Mouse (Mus musculus) frontal cortex, postnatal 25 days (tissue): Measurements from ENCODE around the gene Clpp.
A peak's percentile ranks its signal among the peaks of the same experiment; 100 is the strongest.

Experiments
- DNase-seq, 2 experiments: peaks; one replicate each; pipeline ENCODE4 v3.0.0; 2022; ENCODE audit warnings: low spot score in 2 of 2

Clpp gene

GRCm38 (mm10) chr17:56990115-56990746 lies at the start of gene Clpp:
TSS of gene Clpp (plus strand) at chr17:56990305.
- DNase-seq = peak; percentile 86 to 91

GRCm38 (mm10) chr17:56950915-56951314 lies 39.2 kb upstream of the Clpp start:
- no peak for DNase-seq

GRCm38 (mm10) chr17:56952639-56953038 lies 37.5 kb upstream of the Clpp start:
- DNase-seq = no peak

- no peak for DNase-seq
Observed at GRCm38 (mm10) chr17:56954871-56955270, 35.2 kb upstream of the Clpp start.

- DNase-seq = no peak
Observed at GRCm38 (mm10) chr17:56957763-56958429, 32.2 kb upstream of the Clpp start.

GRCm38 (mm10) chr17:56958667-56959066 lies 31.4 kb upstream of the Clpp start:
- DNase-seq = no peak

- no peak for DNase-seq
Observed at GRCm38 (mm10) chr17:56961880-56962279, 28.2 kb upstream of the Clpp start.

- no peak for DNase-seq
Observed at GRCm38 (mm10) chr17:56962642-56963405, 27.3 kb upstream of the Clpp start.

GRCm38 (mm10) chr17:56963646-56964045 lies 26.5 kb upstream of the Clpp start:
- no peak for DNase-seq

GRCm38 (mm10) chr17:56969321-56969720 lies 20.8 kb upstream of the Clpp start:
- no peak for DNase-seq

GRCm38 (mm10) chr17:56970081-56970480 lies 20.0 kb upstream of the Clpp start:
- no peak for DNase-seq

GRCm38 (mm10) chr17:56973956-56974707 lies 16.0 kb upstream of the Clpp start:
- no peak for DNase-seq

- DNase-seq = no peak
Observed at GRCm38 (mm10) chr17:56974708-56975240, 15.3 kb upstream of the Clpp start.

GRCm38 (mm10) chr17:56975391-56975790 lies 14.7 kb upstream of the Clpp start:
- no peak for DNase-seq

- no peak for DNase-seq
Observed at GRCm38 (mm10) chr17:56976531-56977390, 13.3 kb upstream of the Clpp start.

- no peak for DNase-seq
Observed at GRCm38 (mm10) chr17:56979524-56979923, 10.6 kb upstream of the Clpp start.

- DNase-seq = no peak
Observed at GRCm38 (mm10) chr17:56981049-56981448, 9.1 kb upstream of the Clpp start.

GRCm38 (mm10) chr17:56982013-56982412 lies 8.1 kb upstream of the Clpp start, which contains the start of gene Acer1:
TSS of gene Acer1 (minus strand) at chr17:56982126.
- no peak for DNase-seq

- no peak for DNase-seq
Observed at GRCm38 (mm10) chr17:56984886-56985285, 5.2 kb upstream of the Clpp start.

GRCm38 (mm10) chr17:56985656-56986055 lies 4.4 kb upstream of the Clpp start:
- DNase-seq = no peak
